Mouse (Mus musculus): ENCODE data around the gene Ly6g5b.

DNA sequence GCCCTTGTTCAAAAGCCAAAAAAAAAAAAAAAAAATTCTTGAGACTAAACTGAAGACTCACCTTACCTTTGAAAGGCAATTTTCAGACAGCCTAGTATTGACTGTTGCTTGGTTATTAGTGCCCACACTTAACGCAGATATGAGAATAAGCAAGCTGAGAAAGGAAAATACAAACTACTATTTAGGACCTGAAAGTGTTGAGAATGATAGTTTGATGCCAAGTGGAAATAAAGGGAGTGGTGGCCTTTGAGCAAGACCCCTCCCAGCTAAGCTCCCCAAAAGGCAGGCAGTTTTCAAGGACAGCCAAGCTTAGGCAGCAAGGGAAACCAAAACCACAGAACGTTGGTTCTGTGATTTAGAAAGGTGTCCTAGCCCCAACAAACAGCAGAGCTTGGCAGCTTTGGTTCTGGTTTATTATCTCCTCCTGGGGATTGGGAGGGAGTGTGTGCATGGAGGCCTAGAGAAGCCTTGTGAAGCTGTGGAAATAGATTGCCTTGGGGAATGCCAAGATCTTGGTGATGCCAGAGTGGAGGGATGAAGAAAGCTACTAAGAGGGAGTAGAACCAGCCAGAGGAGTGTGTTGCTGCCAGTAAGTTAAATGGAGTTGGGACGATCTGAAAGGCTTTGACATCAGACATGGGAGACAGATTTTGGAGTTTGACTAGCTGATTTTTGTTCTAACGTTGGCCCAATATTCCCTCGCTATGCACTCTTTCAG is 32.9 kb upstream of the Ly6g5b start:
- no peak for TF ChIP-seq CTCF (IDR thresholded peaks at IDR 0.05; ENCODE audit: low read depth, low read length)
- TF ChIP-seq GATA1 (IDR thresholded peaks at IDR 0.05; ENCODE audit: borderline replicate concordance, low read length), result no peak
- peak; percentile 68; the same call in 1 of the 2 replicates for TF ChIP-seq POLR2AphosphoS5 (IDR thresholded peaks at IDR 0.05; ENCODE audit: insufficient replicate concordance, low read depth, low read length)
- no peak for TF ChIP-seq TAL1 (conservative IDR thresholded peaks at IDR 0.05; ENCODE audit: low read depth, low read length)

All from G1E (cell line).